14 mouse cellular contexts compared by ENCODE assay signal in the genomic region with DNA sequence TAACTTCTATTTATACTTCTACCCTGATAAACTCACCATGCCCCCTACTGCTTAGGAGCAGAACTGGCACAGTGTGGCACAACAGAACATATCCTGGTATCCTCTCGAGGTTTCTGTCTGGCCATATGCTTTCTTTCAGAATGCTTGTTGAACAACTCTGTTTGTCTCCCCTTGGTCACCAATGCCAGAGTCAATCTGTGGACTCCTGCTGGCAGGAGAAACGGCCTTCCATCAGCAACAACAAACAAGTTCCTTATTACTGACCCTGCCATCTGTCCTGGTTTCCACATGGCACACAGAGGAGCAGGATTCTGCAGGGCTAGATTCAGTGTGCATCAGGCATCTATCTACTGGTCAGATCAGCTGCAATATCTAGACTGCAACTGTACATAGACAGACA.
DNase-seq lines count a peak whose midpoint lies in the region; ATAC-seq lines count a peak whose summit lies in the region.
"Had no signal": no experiment of that assay in that cellular context is flagged by ENCODE, and none has a peak within 500 bp of the region (broad histone marks: within the 10 kb centered on the region; RNA-seq: fewer than 3 reads in every experiment).

No protein-coding gene starts in this region.

- no peak for DNase-seq in forebrain, embryonic 11.5 days (ENCODE audit: low spot score)
- DNase-seq in forebrain, embryonic 10.5 days (ENCODE audit: extremely low spot score, low spot score) = no peak
- peak; percentile 14 for DNase-seq in midbrain, embryonic 14.5 days
- peak; percentile 70 to 79 for DNase-seq in cerebellum, postnatal 10 days
- no peak for DNase-seq in natural killer cell, adult 2 months (ENCODE audit: low spot score in 2 of 2)
- DNase-seq in spleen, adult 18-20 months = no peak
- DNase-seq: B cell, adult 2 months; heart, postnatal 10 days; kidney, adult 18-20 months; right cerebral cortex, postnatal 25 days had no signal

- H3K4me1 ChIP-seq in forebrain, embryonic 11.5 days (replicated peaks; ENCODE audit: control insufficient read depth, insufficient read depth, low read length) = no peaks in the 10 kb centered on the region
- 0 out of 2 replicates have a peak, but pooled peaks cover 3% of the 10 kb centered on the region for H3K4me1 ChIP-seq in forebrain, embryonic 10.5 days
- H3K4me1 ChIP-seq in midbrain, embryonic 14.5 days (ENCODE audit: control insufficient read depth, insufficient read depth, low read length) = no peaks in the 10 kb centered on the region
- H3K4me1 ChIP-seq in midbrain, embryonic 13.5 days (replicated peaks) = no peaks in the 10 kb centered on the region
- no peaks in the 10 kb centered on the region for H3K4me1 ChIP-seq in kidney, embryonic 16.5 days (ENCODE audit: insufficient read depth, low read length)
- H3K4me1 ChIP-seq: liver, embryonic 15.5 days had no signal

- H3K4me3 ChIP-seq in forebrain, embryonic 11.5 days (ENCODE audit: low read depth, low read length) = no peak overlapping the region
- no peak overlapping the region for H3K4me3 ChIP-seq in forebrain, embryonic 10.5 days
- no peak overlapping the region for H3K4me3 ChIP-seq in midbrain, embryonic 14.5 days (replicated peaks; ENCODE audit: low read depth, low read length)
- no peak overlapping the region for H3K4me3 ChIP-seq in midbrain, embryonic 13.5 days (replicated peaks)
- H3K4me3 ChIP-seq in kidney, embryonic 16.5 days (ENCODE audit: low read length) = no peak overlapping the region
- H3K4me3 ChIP-seq: liver, embryonic 15.5 days had no signal

- H3K9me3 ChIP-seq in forebrain, embryonic 11.5 days (ENCODE audit: control insufficient read depth, low read length) = no peaks in the 10 kb centered on the region
- no peaks in the 10 kb centered on the region for H3K9me3 ChIP-seq in forebrain, embryonic 10.5 days
- no peaks in the 10 kb centered on the region for H3K9me3 ChIP-seq in midbrain, embryonic 14.5 days (ENCODE audit: control insufficient read depth, low read length)
- no peaks in the 10 kb centered on the region for H3K9me3 ChIP-seq in midbrain, embryonic 13.5 days
- no peaks in the 10 kb centered on the region for H3K9me3 ChIP-seq in kidney, embryonic 16.5 days (ENCODE audit: low read length)
- H3K9me3 ChIP-seq: liver, embryonic 15.5 days had no signal

- 0 out of 2 replicates have a peak, but pooled peaks have one; percentile 51 for ATAC-seq in forebrain, embryonic 11.5 days (replicated peaks; ENCODE audit: low FRiP score)
- ATAC-seq in midbrain, embryonic 14.5 days (ENCODE audit: low FRiP score, low TSS enrichment) = no peak
- ATAC-seq in midbrain, embryonic 13.5 days = no peak
- ATAC-seq in kidney, embryonic 16.5 days (ENCODE audit: low FRiP score, low TSS enrichment) = no peak

- WGBS in forebrain, embryonic 11.5 days = 71% methylated on average over 2 of the region's 2 CpGs
- 90% methylated on average over 2 of the region's 2 CpGs for WGBS in forebrain, embryonic 10.5 days
- WGBS in midbrain, embryonic 14.5 days = 62% methylated on average over 2 of the region's 2 CpGs
- 58% methylated on average over 2 of the region's 2 CpGs for WGBS in midbrain, embryonic 13.5 days
- WGBS in kidney, embryonic 16.5 days = 60% methylated on average over 2 of the region's 2 CpGs

- no peak overlapping the region for H3K4me2 ChIP-seq in forebrain, embryonic 11.5 days (ENCODE audit: low read depth, low read length, severe bottlenecking)
- no peak overlapping the region for H3K4me2 ChIP-seq in midbrain, embryonic 14.5 days (ENCODE audit: low read length)
- H3K4me2 ChIP-seq in midbrain, embryonic 13.5 days (replicated peaks) = no peak overlapping the region
- H3K4me2 ChIP-seq in kidney, embryonic 16.5 days (replicated peaks; ENCODE audit: low read depth, low read length) = no peak overlapping the region
- H3K4me2 ChIP-seq: liver, embryonic 15.5 days had no signal

- H3K27ac ChIP-seq in forebrain, embryonic 11.5 days (ENCODE audit: low read depth, low read length) = no peak overlapping the region
- no peak overlapping the region for H3K27ac ChIP-seq in forebrain, embryonic 10.5 days
- H3K27ac ChIP-seq in midbrain, embryonic 14.5 days (replicated peaks; ENCODE audit: low read depth, low read length) = no peak overlapping the region
- H3K27ac ChIP-seq in midbrain, embryonic 13.5 days = no peak overlapping the region
- H3K27ac ChIP-seq in kidney, embryonic 16.5 days (ENCODE audit: low read length) = no peak overlapping the region
- H3K27ac ChIP-seq: liver, embryonic 15.5 days had no signal

- H3K36me3 ChIP-seq in forebrain, embryonic 11.5 days (ENCODE audit: control insufficient read depth, insufficient read depth, low read length) = no peaks in the 10 kb centered on the region
- H3K36me3 ChIP-seq in forebrain, embryonic 10.5 days (replicated peaks) = no peaks in the 10 kb centered on the region
- no peaks in the 10 kb centered on the region for H3K36me3 ChIP-seq in midbrain, embryonic 14.5 days (ENCODE audit: control insufficient read depth, insufficient read depth, low read length)
- H3K36me3 ChIP-seq in midbrain, embryonic 13.5 days = no peaks in the 10 kb centered on the region
- no peaks in the 10 kb centered on the region for H3K36me3 ChIP-seq in kidney, embryonic 16.5 days (ENCODE audit: insufficient read depth, low read length)
- H3K36me3 ChIP-seq: G1E; liver, embryonic 15.5 days had no signal

- H3K9ac ChIP-seq in forebrain, embryonic 11.5 days (ENCODE audit: low read length) = no peak overlapping the region
- H3K9ac ChIP-seq in midbrain, embryonic 14.5 days (replicated peaks; ENCODE audit: low read length) = no peak overlapping the region
- H3K9ac ChIP-seq in midbrain, embryonic 13.5 days (replicated peaks) = no peak overlapping the region
- H3K9ac ChIP-seq in kidney, embryonic 16.5 days (replicated peaks; ENCODE audit: low read length) = no peak overlapping the region
- H3K9ac ChIP-seq: liver, embryonic 15.5 days had no signal

- no peaks in the 10 kb centered on the region for H3K27me3 ChIP-seq in forebrain, embryonic 11.5 days (ENCODE audit: control insufficient read depth, insufficient read depth, low read length)
- H3K27me3 ChIP-seq in forebrain, embryonic 10.5 days (ENCODE audit: poor library complexity, severe bottlenecking) = no peaks in the 10 kb centered on the region
- H3K27me3 ChIP-seq in midbrain, embryonic 14.5 days (ENCODE audit: control insufficient read depth, insufficient read depth, low read length) = no peaks in the 10 kb centered on the region
- 0 out of 2 replicates have a peak, but pooled peaks cover 3% of the 10 kb centered on the region for H3K27me3 ChIP-seq in midbrain, embryonic 13.5 days
- H3K27me3 ChIP-seq in kidney, embryonic 16.5 days (ENCODE audit: insufficient read depth, low read length) = no peaks in the 10 kb centered on the region
- H3K27me3 ChIP-seq: liver, embryonic 15.5 days had no signal

Comparison
In these comparisons a context has a peak if more than half of its experiments do, and no peak if none do; other contexts are left out.
1. DNase-seq: peak in midbrain, embryonic 14.5 days (single experiment) and cerebellum, postnatal 10 days (2 of 2); none in forebrain, embryonic 11.5 days (single experiment), forebrain, embryonic 10.5 days (single experiment), natural killer cell, adult 2 months (0 of 2) and spleen, adult 18-20 months (0 of 2).